ENCODE assay signal across 12 mouse cellular contexts in genomic region chr3:138075209-138075608, GRCm38 (mm10). TPM values are rescaled to one million over a fixed set of nuclear protein-coding genes. Genes with fewer than 3 reads are reported as not detected.
DNase-seq lines count a peak whose midpoint lies in the region; ATAC-seq lines count a peak whose summit lies in the region.
"Had no signal": no experiment of that assay in that cellular context is flagged by ENCODE, and none has a peak within 500 bp of the region (broad histone marks: within the 10 kb centered on the region; RNA-seq: fewer than 3 reads in every experiment).

No protein-coding gene starts in this region.

- WGBS in embryonic facial prominence, embryonic 13.5 days, result 69% methylated on average over 8 of the region's 8 CpGs

- H3K36me3 ChIP-seq in embryonic facial prominence, embryonic 13.5 days, result no peaks in the 10 kb centered on the region
- H3K36me3 ChIP-seq: midbrain, embryonic 12.5 days had no signal

- H3K4me1 ChIP-seq in embryonic facial prominence, embryonic 13.5 days, result peaks cover 18% of the 10 kb centered on the region

- no peaks in the 10 kb centered on the region for H3K27me3 ChIP-seq in embryonic facial prominence, embryonic 13.5 days
- H3K27me3 ChIP-seq: midbrain, embryonic 12.5 days had no signal

- no peaks in the 10 kb centered on the region for H3K9me3 ChIP-seq in embryonic facial prominence, embryonic 13.5 days
- H3K9me3 ChIP-seq: midbrain, embryonic 12.5 days had no signal

- ATAC-seq in embryonic facial prominence, embryonic 13.5 days (ENCODE audit: insufficient number of reproducible peaks, insufficient read depth, low FRiP score, low TSS enrichment, low read depth), result no peak

- no peak overlapping the region for H3K9ac ChIP-seq in embryonic facial prominence, embryonic 13.5 days
- H3K9ac ChIP-seq: midbrain, embryonic 12.5 days had no signal

- peak overlapping the region; percentile 40; the same call in 1 of the 2 replicates for H3K27ac ChIP-seq in embryonic facial prominence, embryonic 13.5 days
- H3K27ac ChIP-seq: midbrain, embryonic 12.5 days had no signal

- intact Hi-C loops in left cerebral cortex, postnatal 10 days (cut with DNase I), result loop anchor here (5.0 kb wide), 1 partner anchor 67 kb away; the partner anchor contains the start of genes Mttp and Trmt10a
- intact Hi-C loops in heart, postnatal 14 days (cut with DNase I), result no loop called here

- no peak overlapping the region for H3K4me3 ChIP-seq in embryonic facial prominence, embryonic 13.5 days
- H3K4me3 ChIP-seq: midbrain, embryonic 12.5 days had no signal

- DNase-seq in cerebellum, postnatal 10 days, result peak; percentile 86 to 92
- DNase-seq in cerebellum, adult 9-10 months, result no peak
- DNase-seq in left cerebral cortex, postnatal 10 days (ENCODE audit: extremely low spot score in 1 of 2, low spot score in 2 of 2), result peak; percentile 52 to 64
- no peak for DNase-seq in left cerebral cortex, adult 8-10 months (ENCODE audit: low spot score in 2 of 2)
- peak; percentile 52 to 70 for DNase-seq in heart, postnatal 14 days
- no peak for DNase-seq in thymus, postnatal 36 days
- no peak for DNase-seq in spleen, adult 12 weeks (ENCODE audit: low spot score)
- DNase-seq: kidney, postnatal 14 days; liver; spleen, adult 18-20 months had no signal

- H3K4me2 ChIP-seq in embryonic facial prominence, embryonic 13.5 days, result no peak overlapping the region
- H3K4me2 ChIP-seq: midbrain, embryonic 12.5 days had no signal

RNA-seq across cellular contexts. Expression of gene Gm5105, which starts 8.0 kb away (rescaled TPM):
- not detected for total RNA-seq in left cerebral cortex, postnatal 10 days (2021)
- under 1 TPM in 1 of 4 experiments, not detected in 3; 0.21 TPM for total RNA-seq in left cerebral cortex, adult 8-10 months (2022)
- 0.40 TPM in 1 of 2 replicates, not detected in the other for polyA plus RNA-seq in embryonic facial prominence, embryonic 13.5 days (2015; fragmentation: Nextera tagmentation; extraction: Ambion mirVana)
- under 1 TPM; 0.85 to 0.93 TPM for total RNA-seq in heart, postnatal 14 days (2021)
- polyA plus RNA-seq: midbrain, embryonic 12.5 days had no signal

RNA-seq across cellular contexts. Expression of gene 1110002E22Rik, which starts 10.4 kb away (rescaled TPM):
- 1 to 10 TPM; 1.7 to 3.9 TPM for total RNA-seq in left cerebral cortex, postnatal 10 days (2021)
- total RNA-seq in left cerebral cortex, adult 8-10 months (2022), result 1 to 10 TPM; 1.3 to 2.2 (median 1.6) TPM
- polyA plus RNA-seq in embryonic facial prominence, embryonic 13.5 days (2015; fragmentation: Nextera tagmentation; extraction: Ambion mirVana), result 0.40 and 0.41 TPM in 2 replicates
- 10 to 100 TPM; 51.9 to 53.7 TPM for total RNA-seq in heart, postnatal 14 days (2021)

Comparison
In these comparisons a context has a peak if more than half of its experiments do, and no peak if none do; other contexts are left out.
1. DNase-seq: peak in cerebellum, postnatal 10 days (2 of 2), left cerebral cortex, postnatal 10 days (2 of 2) and heart, postnatal 14 days (2 of 2); none in cerebellum, adult 9-10 months (single experiment), left cerebral cortex, adult 8-10 months (0 of 2), thymus, postnatal 36 days (0 of 2) and spleen, adult 12 weeks (single experiment).
2. RNA of gene 1110002E22Rik, which starts 10.4 kb away (total RNA-seq): 51.9 to 53.7 TPM in heart, postnatal 14 days; 1.7 to 3.9 TPM in left cerebral cortex, postnatal 10 days and 1.3 to 2.2 TPM in left cerebral cortex, adult 8-10 months; every median in the first group is over 10 times any median in the second.